In genomic region chr10:120706684-120707290, GRCm38 (mm10) we compare ENCODE assay signal across 15 mouse cellular contexts.
DNase-seq lines count a peak whose midpoint lies in the region; ATAC-seq and TF ChIP-seq lines count a peak whose summit lies in the region.
"Had no signal": no experiment of that assay in that cellular context is flagged by ENCODE, and none has a peak within 500 bp of the region (broad histone marks: within the 10 kb centered on the region; RNA-seq: fewer than 3 reads in every experiment).

No protein-coding gene starts in this region.

- DNase-seq in kidney, postnatal 4 days: no peak
- DNase-seq in stomach, postnatal 0 days (ENCODE audit: low spot score): no peak
- no peak for DNase-seq in left cerebral cortex, postnatal 36 days (ENCODE audit: low spot score in 2 of 2)
- no peak for DNase-seq in lung, postnatal 14 days
- DNase-seq: adrenal gland, adult 8-10 months; cerebellum, adult 18-20 months; forebrain, postnatal 0 days; gastrocnemius, adult 2 months; heart, postnatal 36 days; thymus, adult 2 months had no signal

- no peak for TF ChIP-seq CTCF in stomach, postnatal 0 days (IDR thresholded peaks at IDR 0.05; ENCODE audit: low read depth)

- no peak for TF ChIP-seq EP300 in stomach, postnatal 0 days (optimal IDR thresholded peaks at IDR 0.05)

- H3K9me3 ChIP-seq in kidney, embryonic 15.5 days (replicated peaks): no peaks in the 10 kb centered on the region
- 0 out of 2 replicates have a peak, but pooled peaks cover 4% of the 10 kb centered on the region for H3K9me3 ChIP-seq in stomach, embryonic 14.5 days (ENCODE audit: control insufficient read depth, low read depth, low read length)
- H3K9me3 ChIP-seq in stomach, postnatal 0 days (ENCODE audit: control insufficient read depth, low read length): no peaks in the 10 kb centered on the region
- 0 out of 2 replicates have a peak, but pooled peaks cover 4% of the 10 kb centered on the region for H3K9me3 ChIP-seq in limb, embryonic 13.5 days

- H3K4me2 ChIP-seq in kidney, embryonic 15.5 days: no peak overlapping the region
- H3K4me2 ChIP-seq in stomach, embryonic 14.5 days (replicated peaks; ENCODE audit: low read depth, low read length): no peak overlapping the region
- H3K4me2 ChIP-seq in stomach, postnatal 0 days (replicated peaks; ENCODE audit: low read depth): no peak overlapping the region
- H3K4me2 ChIP-seq in limb, embryonic 13.5 days (replicated peaks): no peak overlapping the region

- no peaks in the 10 kb centered on the region for H3K36me3 ChIP-seq in kidney, embryonic 15.5 days
- H3K36me3 ChIP-seq in stomach, embryonic 14.5 days (ENCODE audit: control insufficient read depth, insufficient read depth, low read length): no peaks in the 10 kb centered on the region
- H3K36me3 ChIP-seq in stomach, postnatal 0 days (ENCODE audit: control insufficient read depth, insufficient read depth, low read length): no peaks in the 10 kb centered on the region
- H3K36me3 ChIP-seq in limb, embryonic 13.5 days: no peaks in the 10 kb centered on the region

- ATAC-seq in kidney, embryonic 15.5 days (replicated peaks; ENCODE audit: low FRiP score): no peak; the same call in 1 of the 2 replicates
- no peak; the same call in 1 of the 2 replicates for ATAC-seq in stomach, embryonic 14.5 days (ENCODE audit: insufficient number of reproducible peaks, insufficient read depth, low FRiP score, low read depth)
- no peak for ATAC-seq in stomach, postnatal 0 days (ENCODE audit: low FRiP score, low TSS enrichment)
- no peak for ATAC-seq in limb, embryonic 13.5 days (ENCODE audit: low FRiP score, low read depth)
- ATAC-seq: forebrain, postnatal 0 days; inflammation-experienced regulatory T-cells, adult 6 months had no signal

- H3K27ac ChIP-seq in kidney, embryonic 15.5 days: peak overlapping the region; percentile 79; the same call in 1 of the 2 replicates
- peak overlapping the region; percentile 30 for H3K27ac ChIP-seq in stomach, embryonic 14.5 days (ENCODE audit: low read length)
- no peak overlapping the region for H3K27ac ChIP-seq in stomach, postnatal 0 days (replicated peaks)
- H3K27ac ChIP-seq in limb, embryonic 13.5 days: 0 out of 2 replicates have a peak overlapping the region, but pooled peaks have one; percentile 15
- H3K27ac ChIP-seq: gastrocnemius, adult 2 months had no signal

- H3K4me3 ChIP-seq in kidney, embryonic 15.5 days (replicated peaks): no peak overlapping the region
- no peak overlapping the region for H3K4me3 ChIP-seq in stomach, embryonic 14.5 days (ENCODE audit: low read depth, low read length)
- no peak overlapping the region for H3K4me3 ChIP-seq in stomach, postnatal 0 days (ENCODE audit: low read depth, low read length)
- no peak overlapping the region for H3K4me3 ChIP-seq in limb, embryonic 13.5 days
- H3K4me3 ChIP-seq: erythroblast, embryonic 14.5 days; gastrocnemius, adult 2 months had no signal

- intact Hi-C loops in left cerebral cortex, postnatal 36 days (cut with DNase I): loop anchor here (10.0 kb wide), 2 partner anchors 242 to 402 kb away; no protein-coding TSS in a partner anchor

- H3K27me3 ChIP-seq in kidney, embryonic 15.5 days: no peaks in the 10 kb centered on the region
- no peaks in the 10 kb centered on the region for H3K27me3 ChIP-seq in stomach, embryonic 14.5 days (ENCODE audit: control insufficient read depth, insufficient read depth, low read length)
- no peaks in the 10 kb centered on the region for H3K27me3 ChIP-seq in stomach, postnatal 0 days (ENCODE audit: control insufficient read depth, insufficient read depth, low read length)
- H3K27me3 ChIP-seq in limb, embryonic 13.5 days: no peaks in the 10 kb centered on the region

- 17% methylated on average over 7 of the region's 7 CpGs for WGBS in kidney, embryonic 15.5 days
- WGBS in stomach, embryonic 14.5 days: 15% methylated on average over 7 of the region's 7 CpGs
- WGBS in stomach, postnatal 0 days: 35% methylated on average over 7 of the region's 7 CpGs
- WGBS in limb, embryonic 13.5 days: 22% methylated on average over 7 of the region's 7 CpGs

- peaks cover 37% of the 10 kb centered on the region for H3K4me1 ChIP-seq in kidney, embryonic 15.5 days
- H3K4me1 ChIP-seq in stomach, embryonic 14.5 days (ENCODE audit: control insufficient read depth, insufficient read depth, low read length): peaks cover 35% of the 10 kb centered on the region
- H3K4me1 ChIP-seq in stomach, postnatal 0 days (replicated peaks; ENCODE audit: control insufficient read depth, insufficient read depth): no peaks in the 10 kb centered on the region; the same call in 1 of the 2 replicates
- peaks cover 55% of the 10 kb centered on the region for H3K4me1 ChIP-seq in limb, embryonic 13.5 days

- H3K9ac ChIP-seq in kidney, embryonic 15.5 days: no peak overlapping the region
- H3K9ac ChIP-seq in stomach, embryonic 14.5 days (replicated peaks; ENCODE audit: low read depth, low read length): no peak overlapping the region
- no peak overlapping the region for H3K9ac ChIP-seq in stomach, postnatal 0 days (ENCODE audit: low read length)
- H3K9ac ChIP-seq in limb, embryonic 13.5 days: no peak overlapping the region
- H3K9ac ChIP-seq: forebrain, postnatal 0 days had no signal
